Mouse (Mus musculus) heart, adult 2 months (tissue): ENCODE data around the gene Nup188.

Source experiments
- CTCF ChIP-seq: fragments of 200-600 bp; IDR thresholded peaks from 2 replicates; pipeline ENCODE4 v1.8.1; 2022; ENCODE audit warnings: antibody characterized with exemption, mild to moderate bottlenecking, moderate library complexity
- POLR2A ChIP-seq: fragments of 200-500 bp; IDR thresholded peaks from 2 replicates; pipeline ENCODE4 v1.6.1; 2011; ENCODE audit warnings: mild to moderate bottlenecking, low read depth, low read length, control low read depth; ENCODE audit not compliant: insufficient read depth

GRCm38 (mm10) chr2:30316136-30316535, 29.9 kb downstream of the Nup188 start:
- peak; percentile 22; the same call in 1 of the 2 replicates for TF ChIP-seq CTCF
- TF ChIP-seq POLR2A, result no peak
